Mouse (Mus musculus) forebrain, embryonic 16.5 days (tissue): Measurements from ENCODE around the gene Socs1. TPM values are rescaled to one million over a fixed set of nuclear protein-coding genes. Genes with fewer than 3 reads are reported as not detected.
A peak's percentile ranks its signal among the peaks of the same experiment; 100 is the strongest.

Experiments used
- ATAC-seq: fragments of 200-750 bp; cut with Nextera tagmentation; 2 replicates; pipeline ENCODE4 v1.8.0; 2017; ENCODE audit warnings: mild to moderate bottlenecking, moderate library complexity
- H3K27ac ChIP-seq: fragments of 300-500 bp; sonication (generic); 2 replicates; pipeline ENCODE4 v1.5.1; 2014; ENCODE audit warnings: low read length, control low read depth
- H3K27me3 ChIP-seq: fragments of 300-500 bp; sonication (generic); replicated peaks from 2 replicates; pipeline ENCODE4 v1.6.1; 2014; ENCODE audit warnings: low read length; ENCODE audit not compliant: control insufficient read depth, insufficient read depth
- H3K36me3 ChIP-seq: fragments of 300-500 bp; sonication (generic); 2 replicates; pipeline ENCODE4 v1.6.1; 2014; ENCODE audit not compliant: control insufficient read depth, insufficient read depth
- H3K4me1 ChIP-seq: fragments of 300-500 bp; sonication (generic); replicated peaks from 2 replicates; pipeline ENCODE4 v1.6.1; 2014; ENCODE audit warnings: low read length; ENCODE audit not compliant: control insufficient read depth, insufficient read depth
- H3K4me2 ChIP-seq: fragments of 300-500 bp; sonication (generic); 2 replicates; pipeline ENCODE4 v1.6.1; 2014; ENCODE audit warnings: mild to moderate bottlenecking, low read length, control low read depth
- H3K4me3 ChIP-seq: fragments of 300-500 bp; sonication (generic); replicated peaks from 2 replicates; pipeline ENCODE4 v1.5.1; 2014; ENCODE audit warnings: mild to moderate bottlenecking, low read length, control low read depth
- H3K9ac ChIP-seq: fragments of 300-500 bp; sonication (generic); replicated peaks from 2 replicates; pipeline ENCODE4 v1.6.1; 2014; ENCODE audit warnings: low read depth, low read length, control low read depth
- H3K9me3 ChIP-seq: fragments of 300-500 bp; sonication (generic); 2 replicates; pipeline ENCODE4 v1.6.1; 2016; ENCODE audit warnings: low read length; ENCODE audit not compliant: control insufficient read depth
- WGBS: fragments of 180-500 bp; shearing (Covaris S2); extraction: QIAGEN DNeasy Blood & Tissue Kit; methylation state at CpG from one replicate; pipeline ENCODE4 v1.1.7; 2014; 5-methylcytosine and 5-hydroxymethylcytosine counted together
- polyA plus RNA-seq: library from polyadenylated mRNA; unstranded; fragments of >200 nt; fragmentation: Nextera tagmentation; extraction: Ambion mirVana; gene quantifications from 2 replicates; pipeline ENCODE4 v1.2.1, GENCODE M21; 2015

The Socs1 gene
- polyA plus RNA-seq, 1 experiment from 2014 or later = 1.7 TPM

DNA sequence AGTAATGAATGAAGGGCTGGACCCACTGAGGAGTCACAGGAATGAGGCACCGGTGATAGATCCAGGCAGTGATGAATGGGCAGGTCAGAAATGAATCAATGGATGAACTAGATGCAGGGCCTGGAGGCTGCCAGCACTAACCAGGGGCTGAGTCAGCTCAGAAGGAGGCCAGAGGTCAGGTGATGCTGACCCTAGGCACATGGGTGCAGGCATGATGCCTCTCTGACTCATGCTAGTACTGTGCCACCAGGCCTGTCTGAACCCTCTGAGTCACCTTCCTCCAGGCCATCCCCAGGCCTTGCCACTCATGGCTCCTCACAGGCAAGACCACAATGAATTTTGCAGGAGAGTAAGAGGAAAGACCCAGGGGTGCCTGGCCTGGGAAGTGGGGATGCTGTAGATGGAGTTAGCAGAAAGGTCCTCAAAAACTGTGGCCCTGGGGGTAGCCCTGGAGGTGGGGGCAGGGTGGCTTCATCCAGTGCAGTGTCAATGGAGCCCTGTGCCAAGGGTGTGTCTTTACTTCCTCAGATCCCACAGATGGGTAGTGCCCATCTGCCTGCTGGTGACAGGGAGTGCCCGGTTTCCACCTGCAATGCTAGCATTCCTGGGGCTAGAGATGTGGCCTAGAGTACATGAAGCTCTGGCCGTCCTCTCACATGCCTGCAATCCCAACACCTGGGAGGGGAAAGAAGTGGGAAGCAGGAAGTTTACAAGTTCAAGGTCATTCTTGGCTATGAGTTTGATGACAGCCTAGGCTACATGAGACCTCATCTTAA is 30.6 kb downstream of the Socs1 start:
- Histone ChIP-seq H3K36me3 (no peaks in the 10 kb centered on the region), H3K9me3 (no peaks in the 10 kb centered on the region), H3K4me2 (no peak overlapping the region), H3K9ac (no peak overlapping the region), H3K4me3 (no peak overlapping the region), H3K27ac (no peak overlapping the region), H3K4me1 (peaks cover 2% of the 10 kb centered on the region), H3K27me3 (no peaks in the 10 kb centered on the region)
- ATAC-seq = no peak
- 91% methylated on average over 3 of the region's 3 CpGs for WGBS

- no peaks in the 10 kb centered on the region for H3K27me3 ChIP-seq
- WGBS = 44% methylated on average over 7 of the region's 7 CpGs
- no peaks in the 10 kb centered on the region for H3K9me3 ChIP-seq
- H3K4me3 ChIP-seq = no peak overlapping the region
- H3K27ac ChIP-seq = no peak overlapping the region
- H3K9ac ChIP-seq = no peak overlapping the region
- no peaks in the 10 kb centered on the region for H3K36me3 ChIP-seq
- peak; percentile 78 for ATAC-seq
- H3K4me2 ChIP-seq = no peak overlapping the region
- H3K4me1 ChIP-seq = peaks cover 7% of the 10 kb centered on the region
Observed at GRCm38 (mm10) chr16:10749824-10750223, 35.5 kb downstream of the Socs1 start.

- ATAC-seq = no peak
- Histone ChIP-seq H3K27me3 (no peaks in the 10 kb centered on the region), H3K9ac (no peak overlapping the region), H3K27ac (no peak overlapping the region), H3K4me3 (no peak overlapping the region), H3K9me3 (no peaks in the 10 kb centered on the region), H3K4me1 (peaks cover 7% of the 10 kb centered on the region), H3K4me2 (no peak overlapping the region), H3K36me3 (no peaks in the 10 kb centered on the region)
- WGBS = 74% methylated on average over 7 of the region's 7 CpGs
Observed at GRCm38 (mm10) chr16:10749226-10749625, 36.1 kb downstream of the Socs1 start.

DNA sequence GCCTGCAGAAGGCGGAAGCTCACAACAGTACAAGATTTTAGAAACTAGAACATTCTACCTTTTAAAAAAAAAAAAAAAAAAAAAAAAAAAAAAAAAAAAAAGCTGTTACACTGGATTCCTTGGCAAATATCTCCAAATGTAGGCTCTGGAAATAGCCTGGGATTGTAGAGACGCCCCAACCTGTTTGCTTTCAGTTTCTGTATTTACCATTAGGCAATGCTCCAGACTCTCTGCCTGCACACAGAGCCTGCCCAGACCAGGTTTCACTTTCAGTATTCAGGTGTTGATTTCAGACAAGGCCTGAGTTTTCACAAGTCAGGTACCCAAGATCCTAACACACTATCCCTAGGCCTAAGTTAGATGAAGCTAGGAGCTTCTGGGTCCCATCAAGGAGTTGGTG is 44.3 kb downstream of the Socs1 start:
- H3K9ac ChIP-seq = no peak overlapping the region
- H3K4me1 ChIP-seq = no peaks in the 10 kb centered on the region
- ATAC-seq = no peak
- no peak overlapping the region for H3K4me3 ChIP-seq
- WGBS = 86% methylated on average over 2 of the region's 2 CpGs
- no peak overlapping the region for H3K4me2 ChIP-seq
- no peaks in the 10 kb centered on the region for H3K27me3 ChIP-seq
- H3K9me3 ChIP-seq = no peaks in the 10 kb centered on the region
- H3K27ac ChIP-seq = no peak overlapping the region
- no peaks in the 10 kb centered on the region for H3K36me3 ChIP-seq

DNA sequence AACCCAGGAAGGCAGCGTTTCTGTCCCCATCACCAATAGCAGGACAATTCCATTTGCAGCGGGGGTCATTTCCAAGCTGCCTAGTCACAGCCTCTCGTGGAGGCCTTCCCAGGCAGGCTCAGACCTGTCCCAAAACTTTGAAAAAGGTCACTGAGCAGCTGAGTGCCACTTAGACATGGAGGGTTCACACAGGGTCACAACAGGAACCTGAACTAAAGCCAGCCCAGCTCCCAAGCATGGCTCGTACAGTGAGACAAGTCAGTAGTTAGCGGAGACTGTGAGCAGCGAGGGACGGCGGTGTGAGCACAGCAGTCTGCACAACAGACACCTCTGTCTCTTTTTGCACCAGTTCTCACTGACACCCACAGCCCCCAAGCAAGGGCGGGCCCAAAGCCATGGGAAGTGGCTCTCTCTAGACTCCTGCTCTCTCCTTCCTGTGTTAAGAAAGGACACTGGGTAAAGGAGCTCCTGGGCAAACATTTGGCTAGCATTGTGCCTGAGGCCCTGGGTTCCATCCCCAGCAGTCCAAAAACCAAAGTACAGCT is 45.4 kb downstream of the Socs1 start:
- Histone ChIP-seq H3K9me3 (no peaks in the 10 kb centered on the region), H3K4me2 (no peak overlapping the region), H3K9ac (no peak overlapping the region), H3K4me3 (no peak overlapping the region), H3K27me3 (no peaks in the 10 kb centered on the region), H3K4me1 (no peaks in the 10 kb centered on the region), H3K27ac (no peak overlapping the region), H3K36me3 (no peaks in the 10 kb centered on the region)
- ATAC-seq = no peak
- 70% methylated on average over 9 of the region's 9 CpGs for WGBS

- Histone ChIP-seq H3K36me3 (no peaks in the 10 kb centered on the region), H3K4me2 (no peak overlapping the region), H3K27ac (no peak overlapping the region), H3K9ac (no peak overlapping the region), H3K4me1 (no peaks in the 10 kb centered on the region), H3K9me3 (no peaks in the 10 kb centered on the region), H3K4me3 (no peak overlapping the region), H3K27me3 (no peaks in the 10 kb centered on the region)
- 92% methylated on average over 3 of the region's 3 CpGs for WGBS
- no peak for ATAC-seq
Observed at GRCm38 (mm10) chr16:10738866-10739265, 46.5 kb downstream of the Socs1 start.

DNA sequence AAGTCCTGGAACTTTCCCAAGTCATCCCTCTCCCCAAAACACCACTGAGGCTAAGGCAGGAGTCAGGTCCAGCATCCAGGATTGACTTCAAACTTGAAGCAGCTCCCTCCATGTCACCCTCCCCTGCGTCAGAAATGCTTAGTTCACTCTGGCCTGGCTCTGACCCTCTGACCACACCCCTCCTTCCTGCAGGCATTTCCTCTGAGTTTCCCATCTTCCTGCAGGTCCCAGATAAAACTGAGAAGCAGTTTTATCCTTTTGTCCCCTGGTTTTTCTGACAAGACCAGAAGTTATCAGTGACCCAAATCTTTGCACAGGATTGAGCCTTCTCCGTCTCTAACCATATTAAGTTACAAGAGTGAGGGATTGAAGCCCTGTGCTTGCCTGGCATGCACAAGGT is 47.8 kb downstream of the Socs1 start:
- Histone ChIP-seq H3K9me3 (no peaks in the 10 kb centered on the region), H3K27ac (no peak overlapping the region), H3K9ac (no peak overlapping the region), H3K4me3 (no peak overlapping the region), H3K36me3 (no peaks in the 10 kb centered on the region), H3K4me1 (no peaks in the 10 kb centered on the region), H3K4me2 (no peak overlapping the region), H3K27me3 (no peaks in the 10 kb centered on the region)
- no peak for ATAC-seq
- WGBS = 71% methylated on average over 2 of the region's 2 CpGs

DNA sequence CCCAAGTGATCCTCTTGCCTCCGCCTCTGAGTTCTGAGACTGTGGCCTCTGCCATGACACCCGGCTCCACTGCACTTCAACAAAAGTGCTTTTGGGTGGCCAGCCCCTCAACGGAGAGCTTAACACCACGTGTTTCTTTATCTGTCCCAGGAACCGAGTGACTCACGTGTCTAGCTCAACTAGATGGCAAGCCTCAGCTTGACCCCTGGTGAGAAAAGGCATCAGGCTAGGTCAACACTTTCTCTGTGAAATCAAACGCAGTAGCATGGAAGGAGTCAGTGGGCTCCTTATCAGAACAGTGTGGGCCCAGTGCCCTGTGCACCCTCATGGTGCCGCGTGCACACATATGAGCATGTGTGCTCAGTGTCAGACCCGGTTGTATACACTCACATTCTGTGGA is 49.0 kb downstream of the Socs1 start:
- Histone ChIP-seq H3K9ac (no peak overlapping the region), H3K36me3 (no peaks in the 10 kb centered on the region), H3K9me3 (no peaks in the 10 kb centered on the region), H3K27me3 (no peaks in the 10 kb centered on the region), H3K4me2 (no peak overlapping the region), H3K4me1 (no peaks in the 10 kb centered on the region), H3K4me3 (no peak overlapping the region), H3K27ac (no peak overlapping the region)
- ATAC-seq = no peak
- WGBS = 72% methylated on average over 10 of the region's 10 CpGs

GRCm38 (mm10) chr16:10735781-10736180 is 49.6 kb downstream of the Socs1 start:
- no peak overlapping the region for H3K4me3 ChIP-seq
- WGBS = 77% methylated on average over 2 of the region's 2 CpGs

More at GRCm38 (mm10) chr16:10735781-10736180, 49.6 kb downstream of the Socs1 start:
- no peaks in the 10 kb centered on the region for H3K4me1 ChIP-seq
- no peak for ATAC-seq
- H3K4me2 ChIP-seq = no peak overlapping the region
- H3K9me3 ChIP-seq = no peaks in the 10 kb centered on the region
- no peak overlapping the region for H3K9ac ChIP-seq
- H3K27ac ChIP-seq = no peak overlapping the region
- no peaks in the 10 kb centered on the region for H3K36me3 ChIP-seq
- H3K27me3 ChIP-seq = no peaks in the 10 kb centered on the region
